Mouse (Mus musculus): ENCODE results near the gene Gm20388. TPM values are rescaled to one million over a fixed set of nuclear protein-coding genes. Genes with fewer than 3 reads are reported as not detected.
A peak's percentile ranks its signal among the peaks of the same experiment; 100 is the strongest.

The Gm20388 gene
- polyA plus RNA-seq, 1 experiment from 2014 or later: not detected

DNA sequence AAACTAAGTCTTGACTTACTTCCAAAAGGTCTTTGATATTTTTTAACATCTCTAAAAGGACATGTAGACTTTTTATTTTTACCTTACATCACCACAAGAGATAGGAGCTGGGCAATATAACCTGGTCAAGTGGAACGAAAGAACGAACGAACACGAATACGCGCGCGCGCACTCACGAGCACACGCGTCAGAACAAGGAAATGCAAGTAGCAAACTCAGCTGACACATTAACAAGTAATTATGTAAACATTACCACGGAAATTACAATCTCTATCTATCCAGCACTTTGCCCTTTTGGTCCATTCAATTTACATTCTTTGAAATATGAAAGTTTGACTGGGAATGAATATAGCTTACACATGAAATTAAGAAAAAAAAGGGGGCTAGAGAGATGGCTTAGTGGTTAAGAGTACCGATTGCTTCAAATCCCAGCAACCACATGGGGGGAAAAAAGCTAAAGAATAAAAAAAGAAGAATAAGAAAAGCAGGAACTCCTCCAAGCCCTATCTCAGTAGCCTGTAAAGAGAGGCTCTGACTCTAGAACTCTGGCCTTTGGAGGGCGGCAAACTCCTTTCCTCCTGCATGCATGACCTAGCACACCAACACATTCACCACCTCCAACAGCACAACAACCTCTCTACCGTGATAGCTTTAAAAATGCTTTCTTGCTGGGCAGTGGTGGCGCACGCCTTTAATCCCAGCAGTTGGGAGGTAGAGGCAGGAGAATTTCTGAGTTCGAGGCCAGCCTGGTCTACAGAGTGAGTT is 3072.7 kb downstream of the Gm20388 start:
- WGBS: 86% methylated on average over 19 of the region's 19 CpGs
- no peaks in the 10 kb centered on the region for H3K9me3 ChIP-seq (ENCODE audit: control insufficient read depth, low read length)
- no peak for ATAC-seq (ENCODE audit: insufficient number of reproducible peaks, insufficient read depth, low FRiP score, low read depth)
- H3K9ac ChIP-seq (ENCODE audit: low read length): no peak overlapping the region
- H3K4me3 ChIP-seq (ENCODE audit: control insufficient read depth in 1 of 2, insufficient read depth in 1 of 2, low read depth in 1 of 2, low read length in 2 of 2): no peak overlapping the region
- H3K36me3 ChIP-seq (ENCODE audit: control insufficient read depth, insufficient read depth, low read length): no peaks in the 10 kb centered on the region
- peaks cover 7 to 38% of the 10 kb centered on the region in 2 experiments for H3K4me1 ChIP-seq (ENCODE audit: control insufficient read depth in 2 of 2, insufficient read depth in 2 of 2, low read length in 2 of 2)
- no peak overlapping the region for H3K27ac ChIP-seq (replicated peaks in 1 of 2; ENCODE audit: control insufficient read depth in 1 of 2, insufficient read depth in 1 of 2, low read depth in 2 of 2, low read length in 2 of 2)
- no peak overlapping the region for H3K4me2 ChIP-seq (ENCODE audit: low read length)
- no peaks in the 10 kb centered on the region for H3K27me3 ChIP-seq (ENCODE audit: control insufficient read depth, insufficient read depth, low read length)

DNA sequence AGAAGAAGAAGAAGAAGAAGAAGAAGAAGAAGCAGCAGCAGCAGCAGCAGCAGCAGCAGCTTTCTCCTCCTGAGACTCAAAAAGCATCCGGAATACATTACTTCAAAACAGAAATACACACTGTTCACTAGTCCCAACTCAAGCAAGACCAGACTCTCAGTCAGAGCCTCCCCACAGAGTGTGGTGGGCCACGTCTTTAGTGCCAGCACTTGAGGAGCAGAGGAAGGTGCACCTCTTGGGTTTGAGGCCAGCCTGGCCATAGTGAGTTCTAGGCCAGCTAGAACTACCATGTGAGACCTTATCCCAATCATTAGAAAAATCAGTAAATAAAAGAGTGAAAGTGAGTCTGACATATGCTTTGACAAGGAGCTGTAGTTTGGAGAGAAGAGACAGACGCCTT is 3073.5 kb downstream of the Gm20388 start:
- peaks cover 7 to 36% of the 10 kb centered on the region in 2 experiments for H3K4me1 ChIP-seq (ENCODE audit: control insufficient read depth in 2 of 2, insufficient read depth in 2 of 2, low read length in 2 of 2)

DNA sequence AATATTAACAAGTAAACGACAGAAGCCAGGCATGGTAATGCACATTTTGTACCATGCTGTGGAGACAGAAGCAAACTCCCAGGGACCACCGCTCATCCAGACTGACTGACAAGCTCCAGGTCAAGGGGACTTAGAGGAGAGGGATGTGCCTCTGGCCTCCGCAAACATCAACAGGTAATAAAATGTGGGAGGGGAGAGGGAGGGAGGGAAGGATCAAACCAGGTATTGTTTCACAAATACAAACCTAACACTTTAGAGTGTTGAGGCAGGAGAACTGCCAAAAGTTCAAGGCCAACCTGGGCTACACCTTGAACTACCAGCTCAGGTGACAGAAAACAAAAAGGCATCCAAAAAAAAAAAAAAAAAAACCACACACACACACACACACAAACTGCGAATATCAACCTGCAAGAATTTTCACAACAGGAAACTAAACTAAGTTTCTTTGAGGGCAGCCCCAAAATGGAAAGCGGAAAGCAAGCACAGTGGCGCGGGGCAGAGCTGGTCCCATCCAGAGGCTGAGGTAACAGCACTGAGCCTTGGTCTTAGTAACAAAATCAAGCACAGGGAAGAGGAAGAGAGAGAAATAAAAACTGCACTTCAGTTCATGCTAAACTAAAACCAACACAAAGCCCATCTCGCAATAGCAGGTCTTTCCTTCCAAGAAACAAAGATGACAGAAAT is 3076.0 kb downstream of the Gm20388 start:
- peaks cover 3 to 29% of the 10 kb centered on the region in 2 experiments; a peak in 3 of 4 replicates for H3K4me1 ChIP-seq (ENCODE audit: control insufficient read depth in 2 of 2, insufficient read depth in 2 of 2, low read length in 2 of 2)
- ATAC-seq (ENCODE audit: insufficient number of reproducible peaks, insufficient read depth, low FRiP score, low read depth): no peak
- 84% methylated on average over 8 of the region's 8 CpGs for WGBS

More for the DNA sequence above, 3073.5 kb downstream of the Gm20388 start:
- Histone ChIP-seq H3K4me2 (ENCODE audit: low read length) (no peak overlapping the region), H3K27ac (replicated peaks in 1 of 2; ENCODE audit: control insufficient read depth in 1 of 2, insufficient read depth in 1 of 2, low read depth in 2 of 2, low read length in 2 of 2) (no peak overlapping the region), H3K9ac (ENCODE audit: low read length) (no peak overlapping the region), H3K27me3 (ENCODE audit: control insufficient read depth, insufficient read depth, low read length) (no peaks in the 10 kb centered on the region), H3K36me3 (ENCODE audit: control insufficient read depth, insufficient read depth, low read length) (no peaks in the 10 kb centered on the region), H3K9me3 (ENCODE audit: control insufficient read depth, low read length) (no peaks in the 10 kb centered on the region), H3K4me3 (ENCODE audit: control insufficient read depth in 1 of 2, insufficient read depth in 1 of 2, low read depth in 1 of 2, low read length in 2 of 2) (no peak overlapping the region)
- 89% methylated on average over 3 of the region's 3 CpGs for WGBS
- ATAC-seq (ENCODE audit: insufficient number of reproducible peaks, insufficient read depth, low FRiP score, low read depth): no peak

DNA sequence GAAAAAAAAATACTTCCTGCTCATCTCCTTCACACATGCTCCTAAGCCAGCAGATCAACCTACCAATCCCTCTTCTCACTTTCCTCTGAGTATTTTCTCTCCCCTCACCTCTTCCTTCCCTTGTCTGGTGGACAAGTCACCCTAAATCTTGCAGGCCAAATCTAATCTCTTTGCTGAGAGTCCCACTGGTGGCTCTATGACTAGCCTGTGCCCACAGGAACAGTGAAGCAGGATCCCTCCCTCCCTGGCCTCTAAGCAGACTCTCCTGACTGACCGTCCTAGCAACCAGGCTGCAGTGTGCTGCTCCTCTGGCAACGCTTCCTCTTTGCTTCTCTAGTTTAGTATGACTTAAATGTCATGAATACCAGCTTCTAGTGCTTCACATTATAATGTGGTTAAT is 3076.6 kb downstream of the Gm20388 start:
- Histone ChIP-seq H3K27me3 (ENCODE audit: control insufficient read depth, insufficient read depth, low read length) (no peaks in the 10 kb centered on the region), H3K4me1 (ENCODE audit: control insufficient read depth in 2 of 2, insufficient read depth in 2 of 2, low read length in 2 of 2) (peaks cover 3 to 35% of the 10 kb centered on the region in 2 experiments; a peak in 3 of 4 replicates), H3K9ac (ENCODE audit: low read length) (no peak overlapping the region), H3K9me3 (ENCODE audit: control insufficient read depth, low read length) (no peaks in the 10 kb centered on the region), H3K4me2 (ENCODE audit: low read length) (no peak overlapping the region), H3K36me3 (ENCODE audit: control insufficient read depth, insufficient read depth, low read length) (no peaks in the 10 kb centered on the region), H3K27ac (replicated peaks in 1 of 2; ENCODE audit: control insufficient read depth in 1 of 2, insufficient read depth in 1 of 2, low read depth in 2 of 2, low read length in 2 of 2) (0 out of 4 replicates have a peak overlapping the region, but pooled peaks of 1 of the 2 experiments have one; percentile 19), H3K4me3 (ENCODE audit: control insufficient read depth in 1 of 2, insufficient read depth in 1 of 2, low read depth in 1 of 2, low read length in 2 of 2) (no peak overlapping the region)
- 14% methylated on average over 2 of the region's 2 CpGs for WGBS
- no peak for ATAC-seq (ENCODE audit: insufficient number of reproducible peaks, insufficient read depth, low FRiP score, low read depth)

More for the DNA sequence above, 3076.0 kb downstream of the Gm20388 start:
- Histone ChIP-seq H3K9ac (ENCODE audit: low read length) (no peak overlapping the region), H3K27me3 (ENCODE audit: control insufficient read depth, insufficient read depth, low read length) (no peaks in the 10 kb centered on the region), H3K4me3 (ENCODE audit: control insufficient read depth in 1 of 2, insufficient read depth in 1 of 2, low read depth in 1 of 2, low read length in 2 of 2) (no peak overlapping the region), H3K9me3 (ENCODE audit: control insufficient read depth, low read length) (no peaks in the 10 kb centered on the region), H3K4me2 (ENCODE audit: low read length) (no peak overlapping the region), H3K27ac (replicated peaks in 1 of 2; ENCODE audit: control insufficient read depth in 1 of 2, insufficient read depth in 1 of 2, low read depth in 2 of 2, low read length in 2 of 2) (no peak overlapping the region), H3K36me3 (ENCODE audit: control insufficient read depth, insufficient read depth, low read length) (no peaks in the 10 kb centered on the region)

DNA sequence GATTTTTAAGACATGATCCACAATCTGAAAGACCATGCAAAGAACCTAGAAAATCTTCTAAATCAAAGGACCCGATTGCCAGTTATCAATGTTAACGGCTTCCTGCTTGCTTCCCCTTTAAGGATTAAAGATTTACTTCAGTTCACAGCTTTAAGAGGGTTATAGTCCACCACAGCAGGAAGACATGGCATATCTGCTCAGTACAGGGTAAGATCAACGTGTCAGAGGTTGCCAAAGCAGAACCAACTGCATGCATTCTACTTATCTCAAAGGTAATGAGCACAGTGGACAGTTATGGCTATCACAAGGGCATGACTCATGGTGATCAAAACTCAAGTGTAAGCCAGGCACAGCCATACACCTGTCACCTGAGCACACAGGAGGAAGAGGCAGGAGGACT is 3078.3 kb downstream of the Gm20388 start:
- Histone ChIP-seq H3K9ac (ENCODE audit: low read length) (no peak overlapping the region), H3K4me3 (ENCODE audit: control insufficient read depth in 1 of 2, insufficient read depth in 1 of 2, low read depth in 1 of 2, low read length in 2 of 2) (no peak overlapping the region), H3K4me2 (ENCODE audit: low read length) (no peak overlapping the region), H3K27me3 (ENCODE audit: control insufficient read depth, insufficient read depth, low read length) (no peaks in the 10 kb centered on the region), H3K27ac (replicated peaks in 1 of 2; ENCODE audit: control insufficient read depth in 1 of 2, insufficient read depth in 1 of 2, low read depth in 2 of 2, low read length in 2 of 2) (no peak overlapping the region), H3K36me3 (ENCODE audit: control insufficient read depth, insufficient read depth, low read length) (no peaks in the 10 kb centered on the region), H3K4me1 (ENCODE audit: control insufficient read depth in 2 of 2, insufficient read depth in 2 of 2, low read length in 2 of 2) (peaks cover 6 to 50% of the 10 kb centered on the region in 2 experiments), H3K9me3 (ENCODE audit: control insufficient read depth, low read length) (no peaks in the 10 kb centered on the region)
- no peak for ATAC-seq (ENCODE audit: insufficient number of reproducible peaks, insufficient read depth, low FRiP score, low read depth)
- 73% methylated on average over 3 of the region's 3 CpGs for WGBS

DNA sequence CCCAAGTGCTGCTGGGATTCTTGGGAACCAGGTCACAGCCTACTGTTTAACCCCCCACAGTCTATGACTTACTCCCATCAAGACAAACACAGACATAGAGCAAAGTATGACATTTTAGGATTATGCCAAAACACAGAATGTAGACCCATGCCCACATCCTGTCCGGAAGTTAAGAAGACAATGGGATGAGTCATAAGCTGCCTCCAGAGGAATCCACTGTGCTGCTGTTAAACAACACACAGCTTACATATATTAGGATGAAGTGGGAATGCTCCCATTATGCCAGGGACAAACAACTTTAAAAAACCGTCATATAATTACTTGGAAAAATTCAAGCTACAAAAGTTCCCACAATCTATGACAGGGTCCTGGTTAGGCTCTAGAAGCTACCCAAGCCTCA is 3079.3 kb downstream of the Gm20388 start:
- Histone ChIP-seq H3K27me3 (ENCODE audit: control insufficient read depth, insufficient read depth, low read length) (no peaks in the 10 kb centered on the region), H3K4me1 (ENCODE audit: control insufficient read depth in 2 of 2, insufficient read depth in 2 of 2, low read length in 2 of 2) (peaks cover 6 to 50% of the 10 kb centered on the region in 2 experiments), H3K4me3 (ENCODE audit: control insufficient read depth in 1 of 2, insufficient read depth in 1 of 2, low read depth in 1 of 2, low read length in 2 of 2) (no peak overlapping the region), H3K9ac (ENCODE audit: low read length) (no peak overlapping the region), H3K4me2 (ENCODE audit: low read length) (no peak overlapping the region), H3K9me3 (ENCODE audit: control insufficient read depth, low read length) (no peaks in the 10 kb centered on the region), H3K27ac (replicated peaks in 1 of 2; ENCODE audit: control insufficient read depth in 1 of 2, insufficient read depth in 1 of 2, low read depth in 2 of 2, low read length in 2 of 2) (no peak overlapping the region), H3K36me3 (ENCODE audit: control insufficient read depth, insufficient read depth, low read length) (no peaks in the 10 kb centered on the region)
- no peak for ATAC-seq (ENCODE audit: insufficient number of reproducible peaks, insufficient read depth, low FRiP score, low read depth)
- WGBS: 86% methylated on average over 2 of the region's 2 CpGs

DNA sequence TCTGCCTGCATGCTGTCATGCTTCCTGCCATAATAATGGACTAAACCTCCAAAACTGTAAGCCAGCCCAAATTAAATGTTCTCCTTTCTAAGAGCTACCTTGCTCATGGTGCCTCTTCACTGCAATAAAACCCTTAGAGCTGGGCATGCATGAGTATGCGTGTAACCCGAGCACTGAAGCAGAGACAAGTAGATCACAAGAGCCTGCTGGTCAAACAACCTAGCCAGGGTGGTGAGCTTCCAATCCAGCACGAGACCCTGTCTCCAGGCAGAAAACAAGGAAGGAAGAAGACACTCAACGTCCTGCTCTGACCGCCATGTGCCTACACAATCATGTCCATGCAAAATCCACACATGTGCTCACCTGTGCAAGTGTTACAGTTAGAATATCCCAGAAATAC is 3080.7 kb downstream of the Gm20388 start:
- H3K36me3 ChIP-seq (ENCODE audit: control insufficient read depth, insufficient read depth, low read length): no peaks in the 10 kb centered on the region
- no peaks in the 10 kb centered on the region for H3K9me3 ChIP-seq (ENCODE audit: control insufficient read depth, low read length)
- H3K27me3 ChIP-seq (ENCODE audit: control insufficient read depth, insufficient read depth, low read length): no peaks in the 10 kb centered on the region
- no peak for ATAC-seq (ENCODE audit: insufficient number of reproducible peaks, insufficient read depth, low FRiP score, low read depth)
- H3K27ac ChIP-seq (replicated peaks in 1 of 2; ENCODE audit: control insufficient read depth in 1 of 2, insufficient read depth in 1 of 2, low read depth in 2 of 2, low read length in 2 of 2): no peak overlapping the region
- H3K9ac ChIP-seq (ENCODE audit: low read length): no peak overlapping the region
- 87% methylated on average over 5 of the region's 5 CpGs for WGBS
- no peak overlapping the region for H3K4me3 ChIP-seq (ENCODE audit: control insufficient read depth in 1 of 2, insufficient read depth in 1 of 2, low read depth in 1 of 2, low read length in 2 of 2)
- H3K4me1 ChIP-seq (ENCODE audit: control insufficient read depth in 2 of 2, insufficient read depth in 2 of 2, low read length in 2 of 2): peaks cover 6 to 47% of the 10 kb centered on the region in 2 experiments
- no peak overlapping the region for H3K4me2 ChIP-seq (ENCODE audit: low read length)

Measured in heart, embryonic 14.5 days (tissue).